Mouse (Mus musculus): Measurements from ENCODE around the gene Abca4. TPM values are rescaled to one million over a fixed set of nuclear protein-coding genes. Genes with fewer than 3 reads are reported as not detected.
A peak's percentile ranks its signal among the peaks of the same experiment; 100 is the strongest.

Abca4 gene
- polyA plus RNA-seq, 1 experiment from 2014 or later, result 1.4 TPM

DNA sequence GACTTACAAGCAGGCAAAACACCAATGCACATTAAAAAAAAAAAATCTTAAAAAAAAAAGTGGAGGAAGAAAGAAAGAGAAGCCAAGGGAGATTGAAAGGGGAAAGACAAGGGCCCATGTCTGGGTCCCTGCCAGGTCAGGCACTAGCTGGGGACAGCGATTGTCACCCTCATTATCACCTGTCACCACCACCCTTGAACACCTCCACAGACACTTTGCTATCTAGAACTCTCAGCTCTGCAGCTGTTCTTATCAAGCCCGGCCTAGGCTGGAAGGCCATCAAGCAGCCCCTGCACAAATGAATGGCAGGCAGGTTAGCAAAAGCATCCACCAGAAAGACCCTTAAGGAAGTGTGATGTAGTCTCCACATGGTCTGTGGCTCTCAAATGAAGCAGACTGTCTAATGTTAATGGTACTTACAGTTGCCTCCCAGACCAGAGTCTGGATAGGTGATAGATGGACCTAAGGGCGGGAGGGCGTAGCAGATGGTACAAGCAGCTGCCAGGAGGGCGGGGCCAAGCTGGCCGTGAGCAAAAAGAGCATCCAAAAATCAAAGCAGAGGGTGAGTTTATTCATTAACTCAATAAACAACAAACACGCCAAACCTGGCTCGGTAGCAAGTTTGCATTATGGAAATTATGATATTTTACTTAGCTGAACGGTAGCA, 98.1 kb downstream of the Abca4 start:
- WGBS, result 74% methylated on average over 9 of the region's 9 CpGs
- ATAC-seq (ENCODE audit: low FRiP score, low TSS enrichment), result no peak
- Histone ChIP-seq H3K4me1 (ENCODE audit: insufficient read depth, low read length) (no peaks in the 10 kb centered on the region), H3K36me3 (ENCODE audit: insufficient read depth, low read length) (no peaks in the 10 kb centered on the region), H3K27ac (ENCODE audit: low read length) (no peak overlapping the region), H3K9me3 (ENCODE audit: low read length) (no peaks in the 10 kb centered on the region), H3K4me3 (ENCODE audit: low read length) (no peak overlapping the region), H3K27me3 (ENCODE audit: insufficient read depth, low read length) (no peaks in the 10 kb centered on the region), H3K4me2 (replicated peaks; ENCODE audit: low read depth, low read length) (no peak overlapping the region), H3K9ac (replicated peaks; ENCODE audit: low read length) (no peak overlapping the region)

DNA sequence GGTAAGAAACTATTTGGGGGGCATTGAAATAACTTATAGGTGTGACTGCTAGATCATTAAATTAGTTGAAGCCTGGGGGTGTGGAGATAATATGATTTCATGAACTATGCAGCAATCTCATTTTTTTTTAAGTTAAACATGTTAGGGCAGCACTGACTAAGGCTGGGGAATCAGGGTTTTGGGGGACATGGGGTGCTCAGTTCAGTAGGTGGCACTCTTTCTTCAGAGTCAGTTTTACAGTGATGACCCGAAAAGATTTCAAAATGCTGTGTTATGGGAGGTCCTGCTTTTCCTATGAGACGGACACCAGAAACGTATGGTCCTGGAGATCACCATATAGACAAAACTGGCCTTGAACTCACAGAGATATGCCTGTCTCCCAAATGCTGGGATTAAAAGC, 99.2 kb downstream of the Abca4 start:
- WGBS, result 74% methylated on average over 3 of the region's 3 CpGs
- Histone ChIP-seq H3K4me3 (ENCODE audit: low read length) (no peak overlapping the region), H3K9ac (replicated peaks; ENCODE audit: low read length) (no peak overlapping the region), H3K4me2 (replicated peaks; ENCODE audit: low read depth, low read length) (no peak overlapping the region), H3K9me3 (ENCODE audit: low read length) (no peaks in the 10 kb centered on the region), H3K36me3 (ENCODE audit: insufficient read depth, low read length) (no peaks in the 10 kb centered on the region), H3K27ac (ENCODE audit: low read length) (no peak overlapping the region), H3K4me1 (ENCODE audit: insufficient read depth, low read length) (no peaks in the 10 kb centered on the region), H3K27me3 (ENCODE audit: insufficient read depth, low read length) (no peaks in the 10 kb centered on the region)
- no peak for ATAC-seq (ENCODE audit: low FRiP score, low TSS enrichment)

DNA sequence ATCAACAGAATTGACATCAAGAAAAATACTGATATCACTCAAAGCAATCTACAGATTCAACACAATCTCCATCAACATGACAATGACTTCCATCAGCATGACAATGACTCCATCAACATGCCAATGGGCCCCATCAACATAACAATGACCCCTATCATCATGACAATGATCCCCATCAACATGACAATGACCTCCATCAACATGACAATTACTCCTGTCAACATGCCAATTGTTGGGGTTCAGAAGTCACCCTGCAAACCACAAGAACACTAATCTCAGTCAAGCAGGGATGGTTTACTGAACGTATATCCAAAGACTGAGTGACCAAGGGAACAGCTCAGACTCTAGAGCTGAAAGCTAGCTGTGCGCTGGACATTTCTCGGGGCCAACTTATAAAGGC, 101.2 kb downstream of the Abca4 start:
- no peaks in the 10 kb centered on the region for H3K4me1 ChIP-seq (ENCODE audit: insufficient read depth, low read length)
- H3K27me3 ChIP-seq (ENCODE audit: insufficient read depth, low read length), result no peaks in the 10 kb centered on the region
- H3K27ac ChIP-seq (ENCODE audit: low read length), result no peak overlapping the region
- H3K9ac ChIP-seq (replicated peaks; ENCODE audit: low read length), result no peak overlapping the region
- H3K9me3 ChIP-seq (ENCODE audit: low read length), result no peaks in the 10 kb centered on the region
- H3K36me3 ChIP-seq (ENCODE audit: insufficient read depth, low read length), result no peaks in the 10 kb centered on the region
- H3K4me2 ChIP-seq (replicated peaks; ENCODE audit: low read depth, low read length), result no peak overlapping the region
- no peak for ATAC-seq (ENCODE audit: low FRiP score, low TSS enrichment)
- no peak overlapping the region for H3K4me3 ChIP-seq (ENCODE audit: low read length)
- 83% methylated on average over 3 of the region's 3 CpGs for WGBS

DNA sequence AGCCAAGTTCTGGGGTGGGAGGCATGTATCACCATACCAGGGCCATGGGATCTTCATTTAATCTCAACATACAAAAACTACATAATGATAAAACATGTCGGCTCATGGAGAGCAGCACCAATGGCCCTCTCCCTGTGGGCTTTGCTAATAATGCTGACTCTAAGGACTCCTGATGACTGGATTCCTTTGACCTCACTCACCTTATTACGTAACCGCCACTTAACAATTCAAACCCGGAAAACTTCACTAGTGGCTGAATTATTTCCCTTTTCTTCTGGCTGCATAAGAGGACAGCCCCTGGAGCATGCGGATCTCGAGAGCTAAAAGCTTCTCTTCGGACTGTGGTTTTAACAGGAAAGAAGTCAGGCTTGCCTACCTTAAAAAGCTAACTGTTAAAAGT, 106.6 kb downstream of the Abca4 start:
- no peaks in the 10 kb centered on the region for H3K36me3 ChIP-seq (ENCODE audit: insufficient read depth, low read length)
- H3K27me3 ChIP-seq (ENCODE audit: insufficient read depth, low read length), result no peaks in the 10 kb centered on the region
- no peak for ATAC-seq (ENCODE audit: low FRiP score, low TSS enrichment)
- H3K4me3 ChIP-seq (ENCODE audit: low read length), result no peak overlapping the region
- H3K9me3 ChIP-seq (ENCODE audit: low read length), result no peaks in the 10 kb centered on the region
- no peaks in the 10 kb centered on the region for H3K4me1 ChIP-seq (ENCODE audit: insufficient read depth, low read length)
- no peak overlapping the region for H3K4me2 ChIP-seq (replicated peaks; ENCODE audit: low read depth, low read length)
- 77% methylated on average over 7 of the region's 7 CpGs for WGBS
- no peak overlapping the region for H3K9ac ChIP-seq (replicated peaks; ENCODE audit: low read length)
- no peak overlapping the region for H3K27ac ChIP-seq (ENCODE audit: low read length)

DNA sequence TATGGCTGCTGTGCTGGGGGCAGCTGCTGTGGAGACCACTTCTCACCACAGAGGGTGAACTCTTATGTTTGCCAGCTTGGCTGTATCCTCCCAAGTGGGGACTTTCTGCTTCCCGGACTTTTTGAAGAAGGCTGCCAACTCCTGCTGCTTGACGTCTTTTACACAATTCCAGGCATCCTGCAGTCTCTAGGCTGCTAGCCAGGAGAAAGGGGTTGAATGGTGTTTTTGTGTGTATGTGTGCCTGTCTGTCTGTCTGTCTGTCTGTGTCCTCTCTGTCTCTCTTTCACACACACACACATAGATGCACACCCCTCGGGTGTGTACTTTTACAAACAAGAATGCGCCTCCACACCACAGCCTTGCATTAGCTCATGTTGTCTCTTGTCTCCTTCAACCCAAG, 108.2 kb downstream of the Abca4 start:
- Histone ChIP-seq H3K4me2 (replicated peaks; ENCODE audit: low read depth, low read length) (no peak overlapping the region), H3K9me3 (ENCODE audit: low read length) (no peaks in the 10 kb centered on the region), H3K27me3 (ENCODE audit: insufficient read depth, low read length) (no peaks in the 10 kb centered on the region), H3K4me1 (ENCODE audit: insufficient read depth, low read length) (no peaks in the 10 kb centered on the region), H3K9ac (replicated peaks; ENCODE audit: low read length) (no peak overlapping the region), H3K36me3 (ENCODE audit: insufficient read depth, low read length) (no peaks in the 10 kb centered on the region), H3K27ac (ENCODE audit: low read length) (no peak overlapping the region), H3K4me3 (ENCODE audit: low read length) (no peak overlapping the region)
- no peak for ATAC-seq (ENCODE audit: low FRiP score, low TSS enrichment)
- 61% methylated on average over 4 of the region's 4 CpGs for WGBS

DNA sequence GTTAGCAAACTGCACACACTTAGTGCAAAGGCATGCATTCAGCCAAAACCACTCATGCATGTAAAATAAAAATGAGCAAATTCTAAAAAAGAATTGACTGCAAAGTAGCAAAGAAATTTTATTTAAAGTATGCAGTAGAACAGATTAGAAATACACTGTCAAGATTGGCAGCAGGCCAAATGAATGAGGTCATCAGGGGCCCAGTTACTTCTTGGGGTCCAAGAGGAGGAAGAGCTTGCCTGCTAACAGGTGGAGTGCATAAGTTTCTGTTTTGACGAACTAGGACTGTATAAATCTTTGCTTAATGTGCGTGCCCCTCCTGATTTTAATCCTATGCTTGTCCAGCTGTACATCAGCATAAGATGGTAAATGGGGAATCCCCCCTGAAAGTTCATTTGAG, 109.8 kb downstream of the Abca4 start:
- no peak overlapping the region for H3K27ac ChIP-seq (ENCODE audit: low read length)
- 38% methylated on average over 2 of the region's 2 CpGs for WGBS
- H3K9me3 ChIP-seq (ENCODE audit: low read length), result no peaks in the 10 kb centered on the region
- H3K9ac ChIP-seq (replicated peaks; ENCODE audit: low read length), result no peak overlapping the region
- no peaks in the 10 kb centered on the region for H3K36me3 ChIP-seq (ENCODE audit: insufficient read depth, low read length)
- no peaks in the 10 kb centered on the region for H3K4me1 ChIP-seq (ENCODE audit: insufficient read depth, low read length)
- H3K4me2 ChIP-seq (replicated peaks; ENCODE audit: low read depth, low read length), result no peak overlapping the region
- ATAC-seq (ENCODE audit: low FRiP score, low TSS enrichment), result no peak
- no peak overlapping the region for H3K4me3 ChIP-seq (ENCODE audit: low read length)
- no peaks in the 10 kb centered on the region for H3K27me3 ChIP-seq (ENCODE audit: insufficient read depth, low read length)

DNA sequence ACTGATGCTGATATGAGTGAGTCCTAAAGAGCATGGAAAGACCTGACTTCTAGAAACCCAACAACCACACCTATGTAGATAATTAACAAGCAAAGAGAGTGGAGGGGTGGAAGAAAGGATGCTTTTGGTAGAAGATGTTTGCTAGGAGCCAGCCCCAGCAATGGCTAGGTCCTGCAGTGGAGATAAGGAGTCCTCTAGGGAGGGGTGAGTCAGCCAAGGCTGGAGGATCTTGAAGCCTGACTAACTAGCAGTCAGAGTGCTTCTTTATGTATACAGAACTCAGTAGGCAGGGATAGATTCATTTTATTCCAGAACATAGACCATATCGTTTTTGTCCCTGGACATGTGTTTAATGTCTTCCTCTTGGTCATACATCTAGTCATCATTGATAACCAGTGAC, 115.2 kb downstream of the Abca4 start:
- Histone ChIP-seq H3K4me3 (ENCODE audit: low read length) (no peak overlapping the region), H3K27ac (ENCODE audit: low read length) (no peak overlapping the region), H3K9ac (replicated peaks; ENCODE audit: low read length) (no peak overlapping the region), H3K9me3 (ENCODE audit: low read length) (no peaks in the 10 kb centered on the region), H3K27me3 (ENCODE audit: insufficient read depth, low read length) (no peaks in the 10 kb centered on the region), H3K4me2 (replicated peaks; ENCODE audit: low read depth, low read length) (no peak overlapping the region), H3K4me1 (ENCODE audit: insufficient read depth, low read length) (no peaks in the 10 kb centered on the region), H3K36me3 (ENCODE audit: insufficient read depth, low read length) (no peaks in the 10 kb centered on the region)
- 86% methylated on average over 1 of the region's 1 CpGs for WGBS
- no peak for ATAC-seq (ENCODE audit: low FRiP score, low TSS enrichment)

DNA sequence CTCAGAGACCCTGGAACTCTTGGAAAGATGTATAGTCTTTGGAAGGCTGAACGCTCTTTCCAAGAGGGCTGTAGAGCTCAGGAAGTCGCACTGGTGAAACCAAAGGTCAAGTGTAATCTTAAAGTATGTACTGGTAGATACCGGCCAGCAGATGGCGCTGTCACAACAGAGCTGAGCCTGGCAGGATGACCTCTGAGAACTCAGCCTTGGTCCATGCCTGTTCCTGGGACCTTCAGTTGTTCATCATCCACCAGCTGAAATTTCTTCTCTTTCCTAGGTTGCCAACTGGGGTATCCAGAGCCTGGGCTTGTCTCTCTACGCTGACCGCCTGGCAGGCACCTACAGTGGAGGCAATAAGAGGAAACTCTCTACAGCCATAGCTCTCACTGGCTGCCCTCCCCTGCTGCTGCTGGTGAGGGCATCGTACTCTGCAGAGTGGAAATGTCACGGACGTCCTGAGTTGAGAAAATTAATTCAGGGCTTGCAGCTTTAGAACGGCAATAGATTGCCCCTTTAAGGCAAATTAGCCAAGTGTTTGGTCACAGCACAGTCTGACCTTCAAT, 125.5 kb downstream of the Abca4 start:
- Histone ChIP-seq H3K9me3 (ENCODE audit: low read length) (no peaks in the 10 kb centered on the region), H3K4me1 (ENCODE audit: insufficient read depth, low read length) (no peaks in the 10 kb centered on the region), H3K27me3 (ENCODE audit: insufficient read depth, low read length) (no peaks in the 10 kb centered on the region), H3K4me3 (ENCODE audit: low read length) (no peak overlapping the region), H3K27ac (ENCODE audit: low read length) (no peak overlapping the region), H3K9ac (replicated peaks; ENCODE audit: low read length) (no peak overlapping the region), H3K36me3 (ENCODE audit: insufficient read depth, low read length) (no peaks in the 10 kb centered on the region), H3K4me2 (replicated peaks; ENCODE audit: low read depth, low read length) (no peak overlapping the region)
- WGBS, result 43% methylated on average over 10 of the region's 10 CpGs
- peak; percentile 80 for ATAC-seq (ENCODE audit: low FRiP score, low TSS enrichment)

DNA sequence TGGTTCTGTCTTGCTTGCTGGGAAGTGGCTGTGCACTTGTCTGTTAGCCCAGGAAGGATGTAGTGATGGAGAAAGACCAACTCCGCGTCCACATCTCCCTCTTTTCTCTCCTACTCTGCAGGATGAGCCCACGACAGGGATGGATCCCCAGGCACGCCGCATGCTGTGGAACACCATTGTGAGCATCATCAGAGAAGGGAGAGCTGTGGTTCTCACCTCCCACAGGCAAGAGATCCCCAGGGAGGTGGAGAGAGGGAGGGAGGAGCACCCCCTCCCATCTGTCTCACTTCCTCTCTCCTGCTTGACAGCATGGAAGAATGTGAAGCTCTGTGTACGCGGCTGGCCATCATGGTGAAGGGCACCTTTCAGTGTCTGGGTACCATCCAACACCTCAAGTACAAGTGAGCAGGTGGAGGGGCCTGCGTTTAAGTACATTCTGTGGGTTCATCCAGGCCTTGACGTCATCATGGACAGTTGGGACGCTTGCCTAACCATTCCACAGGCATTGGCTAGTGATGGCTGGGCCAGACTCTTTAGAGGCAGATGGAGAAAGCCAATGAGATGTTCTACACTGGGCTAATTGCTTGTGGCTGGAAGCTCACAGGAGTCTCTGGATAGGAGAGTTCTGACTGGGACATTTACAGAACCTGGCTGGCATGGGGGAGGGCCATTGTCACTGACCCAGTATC, 126.5 kb downstream of the Abca4 start:
- no peaks in the 10 kb centered on the region for H3K4me1 ChIP-seq (ENCODE audit: insufficient read depth, low read length)
- no peak overlapping the region for H3K9ac ChIP-seq (replicated peaks; ENCODE audit: low read length)
- no peak overlapping the region for H3K27ac ChIP-seq (ENCODE audit: low read length)
- no peak overlapping the region for H3K4me3 ChIP-seq (ENCODE audit: low read length)
- no peaks in the 10 kb centered on the region for H3K9me3 ChIP-seq (ENCODE audit: low read length)
- WGBS, result 85% methylated on average over 10 of the region's 10 CpGs
- H3K36me3 ChIP-seq (ENCODE audit: insufficient read depth, low read length), result no peaks in the 10 kb centered on the region
- H3K27me3 ChIP-seq (ENCODE audit: insufficient read depth, low read length), result no peaks in the 10 kb centered on the region
- no peak overlapping the region for H3K4me2 ChIP-seq (replicated peaks; ENCODE audit: low read depth, low read length)
- ATAC-seq (ENCODE audit: low FRiP score, low TSS enrichment), result no peak

DNA sequence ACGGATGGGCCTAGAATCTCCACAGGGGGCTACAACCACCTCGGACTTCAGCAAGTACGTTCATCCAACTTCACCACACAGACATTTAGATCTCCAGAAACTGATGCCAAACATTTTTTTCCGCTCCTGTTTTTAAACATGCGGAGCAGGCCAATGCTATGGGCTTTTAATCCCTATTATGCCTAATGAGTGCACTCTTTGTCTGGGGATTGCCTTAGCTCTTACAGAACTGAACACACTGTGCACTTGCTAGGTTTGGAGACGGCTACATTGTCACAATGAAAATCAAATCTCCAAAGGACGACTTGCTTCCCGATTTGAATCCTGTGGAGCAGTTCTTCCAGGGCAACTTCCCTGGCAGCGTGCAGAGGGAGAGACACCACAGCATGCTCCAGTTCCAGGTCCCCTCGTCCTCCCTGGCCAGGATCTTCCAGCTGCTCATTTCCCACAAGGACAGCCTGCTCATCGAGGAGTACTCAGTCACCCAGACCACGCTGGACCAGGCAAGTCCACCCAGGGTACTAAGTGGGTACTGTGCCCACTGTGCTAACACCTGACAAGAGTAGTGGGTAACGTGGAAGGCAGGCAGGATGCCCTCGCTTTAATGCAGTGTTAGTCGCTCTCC, 129.4 kb downstream of the Abca4 start:
- Histone ChIP-seq H3K27me3 (ENCODE audit: insufficient read depth, low read length) (no peaks in the 10 kb centered on the region), H3K4me2 (replicated peaks; ENCODE audit: low read depth, low read length) (no peak overlapping the region), H3K4me1 (ENCODE audit: insufficient read depth, low read length) (no peaks in the 10 kb centered on the region), H3K27ac (ENCODE audit: low read length) (no peak overlapping the region), H3K9ac (replicated peaks; ENCODE audit: low read length) (no peak overlapping the region), H3K9me3 (ENCODE audit: low read length) (no peaks in the 10 kb centered on the region), H3K4me3 (ENCODE audit: low read length) (no peak overlapping the region), H3K36me3 (ENCODE audit: insufficient read depth, low read length) (no peaks in the 10 kb centered on the region)
- no peak for ATAC-seq (ENCODE audit: low FRiP score, low TSS enrichment)
- WGBS, result 85% methylated on average over 15 of the region's 15 CpGs

All from kidney, embryonic 16.5 days (tissue).